Comparison of ENCODE assay signal across 8 mouse cellular contexts in the genomic region with DNA sequence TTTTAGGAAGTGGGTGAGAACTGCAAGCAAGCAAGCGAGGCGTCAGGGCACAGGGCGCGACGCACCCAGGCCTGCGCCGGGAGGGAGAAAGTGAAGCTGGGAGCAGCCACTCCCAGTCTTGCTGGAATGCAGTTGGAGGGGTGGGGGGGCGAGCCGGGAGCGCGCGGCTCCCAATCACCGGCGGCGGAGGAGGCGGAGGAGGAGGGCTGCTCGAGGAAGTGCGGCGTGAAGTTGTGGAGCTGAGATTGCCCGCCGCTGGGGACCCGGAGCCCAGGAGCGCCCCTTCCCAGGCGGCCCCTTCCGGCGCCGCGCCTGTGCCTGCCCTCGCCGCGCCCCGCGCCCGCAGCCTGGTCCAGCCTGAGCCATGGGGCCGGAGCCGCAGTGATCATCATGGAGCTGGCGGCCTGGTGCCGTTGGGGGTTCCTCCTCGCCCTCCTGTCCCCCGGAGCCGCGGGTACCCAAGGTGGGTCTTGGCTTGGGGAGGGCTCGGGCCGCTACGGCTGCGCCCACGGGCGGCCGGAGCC. TPM values are rescaled to one million over a fixed set of nuclear protein-coding genes. Genes with fewer than 3 reads are reported as not detected.
DNase-seq lines count a peak whose midpoint lies in the region; ATAC-seq lines count a peak whose summit lies in the region.

A gene (plus strand): TSS at position 198 of the 524 bp plus-strand sequence.

- WGBS in forebrain, embryonic 12.5 days, result 1% methylated on average over 45 of the region's 49 CpGs
- 0% methylated on average over 48 of the region's 49 CpGs for WGBS in limb, embryonic 10.5 days
- WGBS in midbrain, embryonic 14.5 days, result 0% methylated on average over 43 of the region's 49 CpGs

- H3K4me1 ChIP-seq in forebrain, embryonic 12.5 days, result peaks cover 35% of the 10 kb centered on the region
- H3K4me1 ChIP-seq in limb, embryonic 10.5 days, result peaks cover 53% of the 10 kb centered on the region
- H3K4me1 ChIP-seq in midbrain, embryonic 14.5 days (ENCODE audit: control insufficient read depth, insufficient read depth, low read length), result peaks cover 13% of the 10 kb centered on the region

- no peaks in the 10 kb centered on the region for H3K9me3 ChIP-seq in forebrain, embryonic 12.5 days
- no peaks in the 10 kb centered on the region for H3K9me3 ChIP-seq in limb, embryonic 10.5 days (replicated peaks)
- no peaks in the 10 kb centered on the region for H3K9me3 ChIP-seq in midbrain, embryonic 14.5 days (ENCODE audit: control insufficient read depth, low read length)

- DNase-seq in 3134 (ENCODE audit: extremely low read depth, insufficient read length, low spot score) (peak; percentile 94), WW6 (ENCODE audit: low read depth, low spot score) (peak; percentile 78)
- peak; percentile 55 for DNase-seq in heart, postnatal 25 days (ENCODE audit: low spot score)
- peak; percentile 89 for DNase-seq in limb, embryonic 10.5 days (ENCODE audit: low spot score)
- peak; percentile 76 for DNase-seq in midbrain, embryonic 14.5 days
- peak; percentile 86 for DNase-seq in urinary bladder, postnatal 14 days (ENCODE audit: low spot score)
- DNase-seq in right cerebral cortex, adult 18-20 months, result no peak

- no peaks in the 10 kb centered on the region for H3K36me3 ChIP-seq in forebrain, embryonic 12.5 days (replicated peaks)
- no peaks in the 10 kb centered on the region for H3K36me3 ChIP-seq in limb, embryonic 10.5 days
- no peaks in the 10 kb centered on the region for H3K36me3 ChIP-seq in midbrain, embryonic 14.5 days (ENCODE audit: control insufficient read depth, insufficient read depth, low read length)

- intact Hi-C loops in heart, postnatal 25 days (cut with DNase I), result no loop called here

- H3K4me2 ChIP-seq in forebrain, embryonic 12.5 days, result peak within 1 kb of the TSS; percentile 98
- H3K4me2 ChIP-seq in midbrain, embryonic 14.5 days (ENCODE audit: low read length), result peak within 1 kb of the TSS; percentile 94

- peak within 1 kb of the TSS; percentile 91 for H3K9ac ChIP-seq in forebrain, embryonic 12.5 days
- H3K9ac ChIP-seq in midbrain, embryonic 14.5 days (replicated peaks; ENCODE audit: low read length), result peak within 1 kb of the TSS; percentile 57

- H3K27me3 ChIP-seq in forebrain, embryonic 12.5 days, result peaks cover 53% of the 10 kb centered on the region
- peaks cover 31% of the 10 kb centered on the region for H3K27me3 ChIP-seq in limb, embryonic 10.5 days (ENCODE audit: low read depth, poor library complexity, severe bottlenecking)
- peaks cover 11% of the 10 kb centered on the region for H3K27me3 ChIP-seq in midbrain, embryonic 14.5 days (ENCODE audit: control insufficient read depth, insufficient read depth, low read length)

- peak within 1 kb of the TSS; percentile 72 for H3K4me3 ChIP-seq in forebrain, embryonic 12.5 days (replicated peaks)
- H3K4me3 ChIP-seq in limb, embryonic 10.5 days, result peak within 1 kb of the TSS; percentile 95
- peak within 1 kb of the TSS; percentile 55 for H3K4me3 ChIP-seq in midbrain, embryonic 14.5 days (replicated peaks; ENCODE audit: low read depth, low read length)

- peak; percentile 71 for ATAC-seq in forebrain, embryonic 12.5 days (ENCODE audit: low FRiP score)
- ATAC-seq in midbrain, embryonic 14.5 days (ENCODE audit: low FRiP score, low TSS enrichment), result peak; percentile 46

- H3K27ac ChIP-seq in forebrain, embryonic 12.5 days, result peak within 1 kb of the TSS; percentile 69
- peak within 1 kb of the TSS; percentile 95 for H3K27ac ChIP-seq in limb, embryonic 10.5 days
- H3K27ac ChIP-seq in midbrain, embryonic 14.5 days (replicated peaks; ENCODE audit: low read depth, low read length), result peak within 1 kb of the TSS; percentile 64

RNA-seq across cellular contexts. Expression of the gene that starts here (rescaled TPM):
- polyA plus RNA-seq in forebrain, embryonic 12.5 days (2016; fragmentation: Nextera tagmentation; extraction: Ambion mirVana), result 16.4 and 17.8 TPM in 2 replicates
- total RNA-seq in heart, postnatal 25 days (2021), result 1 to 10 TPM; 7.7 to 9.2 TPM
- 24.5 and 30.9 TPM in 2 replicates for polyA plus RNA-seq in limb, embryonic 10.5 days (2016; fragmentation: Nextera tagmentation; extraction: Ambion mirVana)
- 6.0 and 7.6 TPM in 2 replicates for polyA plus RNA-seq in midbrain, embryonic 14.5 days (2014; fragmentation: Nextera tagmentation; extraction: Ambion mirVana)
